Mouse (Mus musculus): Measurements from ENCODE around the gene Pknox2. TPM values are rescaled to one million over a fixed set of nuclear protein-coding genes. Genes with fewer than 3 reads are reported as not detected.

The Pknox2 gene
- total and polyA plus RNA-seq, 2 experiments from 2014 or later, result 26.1 to 27.9 TPM

DNA sequence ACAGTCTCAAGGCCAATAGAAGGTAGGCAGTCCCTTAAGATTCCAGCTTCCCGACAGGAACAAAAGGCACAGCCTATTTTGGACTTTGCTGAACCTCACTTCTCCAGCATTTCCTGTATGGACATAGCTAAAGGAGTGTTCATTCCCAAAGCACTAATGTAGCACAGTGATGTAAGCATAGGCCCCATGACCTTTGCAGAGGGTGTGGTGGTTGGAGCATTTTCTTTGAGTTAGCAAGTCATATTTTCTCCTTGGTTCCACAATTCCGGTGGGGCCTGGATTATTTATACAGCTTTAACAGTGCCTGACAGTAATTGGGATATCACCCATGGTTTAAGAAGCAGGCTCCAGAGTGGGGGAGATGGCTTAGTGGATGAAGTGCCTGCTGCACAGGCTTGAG, 298.5 kb downstream of the Pknox2 start:
- ATAC-seq, result no peak

DNA sequence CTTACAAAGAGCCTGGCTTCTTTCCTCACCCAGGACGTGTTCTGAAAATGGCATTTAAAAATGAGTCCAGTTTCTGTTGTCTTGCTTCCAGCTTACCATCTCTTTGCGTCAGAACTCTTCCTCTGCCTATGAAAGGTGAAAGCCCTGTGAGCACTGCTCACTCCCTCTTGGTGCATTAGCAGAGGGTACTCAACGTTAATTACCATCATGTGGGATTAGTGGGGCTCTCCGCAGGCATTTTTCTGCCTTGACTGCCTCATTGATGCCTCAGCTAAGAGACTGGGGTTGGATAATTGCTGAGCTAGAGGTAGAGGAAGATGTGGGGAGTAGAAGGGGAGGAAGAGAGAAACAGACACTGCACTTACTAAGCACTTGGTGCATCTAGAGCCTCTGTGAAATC, 300.9 kb downstream of the Pknox2 start:
- H3K27ac ChIP-seq (ENCODE audit: low read depth, low read length), result no peak overlapping the region
- H3K36me3 ChIP-seq (ENCODE audit: insufficient read depth), result peaks cover 58% of the 10 kb centered on the region
- no peaks in the 10 kb centered on the region for H3K9me3 ChIP-seq (ENCODE audit: low read length)
- H3K4me2 ChIP-seq (ENCODE audit: low read depth), result no peak overlapping the region
- no peak overlapping the region for H3K9ac ChIP-seq
- ATAC-seq, result no peak
- DNase-seq, result no peak
- H3K4me3 ChIP-seq (ENCODE audit: low read depth, low read length), result no peak overlapping the region
- no peaks in the 10 kb centered on the region for H3K27me3 ChIP-seq (ENCODE audit: insufficient read depth, low read length)
- 20% methylated on average over 4 of the region's 4 CpGs for WGBS
- no peak for TF ChIP-seq CTCF (IDR thresholded peaks at IDR 0.05; ENCODE audit: low read depth)
- H3K4me1 ChIP-seq (ENCODE audit: insufficient read depth), result no peaks in the 10 kb centered on the region

More for the DNA sequence above, 298.5 kb downstream of the Pknox2 start:
- TF ChIP-seq CTCF (IDR thresholded peaks at IDR 0.05; ENCODE audit: low read depth), result no peak
- H3K27ac ChIP-seq (ENCODE audit: low read depth, low read length), result no peak overlapping the region
- H3K4me2 ChIP-seq (ENCODE audit: low read depth), result no peak overlapping the region
- no peak for DNase-seq
- no peak overlapping the region for H3K4me3 ChIP-seq (ENCODE audit: low read depth, low read length)
- no peaks in the 10 kb centered on the region for H3K4me1 ChIP-seq (ENCODE audit: insufficient read depth)
- WGBS, result 84% methylated on average over 2 of the region's 2 CpGs
- H3K9me3 ChIP-seq (ENCODE audit: low read length), result no peaks in the 10 kb centered on the region
- peaks cover 69% of the 10 kb centered on the region for H3K36me3 ChIP-seq (ENCODE audit: insufficient read depth)
- no peak overlapping the region for H3K9ac ChIP-seq
- H3K27me3 ChIP-seq (ENCODE audit: insufficient read depth, low read length), result no peaks in the 10 kb centered on the region

Other genes with a start within 250 kb of the Pknox2 start
- gene Tmem218, start 60.8 kb upstream of the Pknox2 start, total RNA-seq (2014; rRNA removed), result 4.8 and 8.4 TPM in 2 replicates
- 10.3 and 12.8 TPM in 2 replicates for gene Tmem218, start 60.8 kb upstream of the Pknox2 start, polyA plus RNA-seq (2015; fragmentation: Nextera tagmentation; extraction: Ambion mirVana)
- 1.9 and 2.7 TPM in 2 replicates for gene Slc37a2, start 108.3 kb upstream of the Pknox2 start, total RNA-seq (2014; rRNA removed)
- 1.2 and 1.6 TPM in 2 replicates for gene Slc37a2, start 108.3 kb upstream of the Pknox2 start, polyA plus RNA-seq (2015; fragmentation: Nextera tagmentation; extraction: Ambion mirVana)
- 6.3 and 8.7 TPM in 2 replicates for gene Ccdc15, start 201.0 kb upstream of the Pknox2 start, total RNA-seq (2014; rRNA removed)
- 4.2 and 7.8 TPM in 2 replicates for gene Ccdc15, start 201.0 kb upstream of the Pknox2 start, polyA plus RNA-seq (2015; fragmentation: Nextera tagmentation; extraction: Ambion mirVana)
- gene Hepacam, start 219.9 kb upstream of the Pknox2 start, total RNA-seq (2014; rRNA removed), result 11.8 and 17.2 TPM in 2 replicates
- 27.8 and 39.8 TPM in 2 replicates for gene Hepacam, start 219.9 kb upstream of the Pknox2 start, polyA plus RNA-seq (2015; fragmentation: Nextera tagmentation; extraction: Ambion mirVana)